Mouse (Mus musculus): ENCODE results near the gene Ppcs. TPM values are rescaled to one million over a fixed set of nuclear protein-coding genes. Genes with fewer than 3 reads are reported as not detected.

Gene Ppcs
- polyA plus RNA-seq, 1 experiment from 2014 or later: 17.7 TPM

Other genes with a start within 250 kb of the Ppcs start
- 5.0 and 5.4 TPM in 2 replicates for gene Zfp691, start 248.2 kb downstream of the Ppcs start, polyA plus RNA-seq (2015; fragmentation: Nextera tagmentation; extraction: Ambion mirVana)
- 0.27 and 0.61 TPM in 2 replicates for gene Ermap, start 232.4 kb downstream of the Ppcs start, polyA plus RNA-seq (2015; fragmentation: Nextera tagmentation; extraction: Ambion mirVana)
- gene Svbp, start 227.1 kb downstream of the Ppcs start, polyA plus RNA-seq (2015; fragmentation: Nextera tagmentation; extraction: Ambion mirVana): 256 and 267 TPM in 2 replicates
- 0.17 and 0.78 TPM in 2 replicates for gene Tmem269, start 204.2 kb downstream of the Ppcs start, polyA plus RNA-seq (2015; fragmentation: Nextera tagmentation; extraction: Ambion mirVana)
- gene AU022252, start 189.7 kb downstream of the Ppcs start, polyA plus RNA-seq (2015; fragmentation: Nextera tagmentation; extraction: Ambion mirVana): 31.5 and 32.8 TPM in 2 replicates
- gene P3h1, start 189.5 kb downstream of the Ppcs start, polyA plus RNA-seq (2015; fragmentation: Nextera tagmentation; extraction: Ambion mirVana): 8.3 and 9.2 TPM in 2 replicates
- 0.70 and 1.0 TPM in 2 replicates for gene Cldn19, start 167.0 kb downstream of the Ppcs start, polyA plus RNA-seq (2015; fragmentation: Nextera tagmentation; extraction: Ambion mirVana)
- 950 and 958 TPM in 2 replicates for gene Ybx1, start 127.8 kb downstream of the Ppcs start, polyA plus RNA-seq (2015; fragmentation: Nextera tagmentation; extraction: Ambion mirVana)
- gene Ppih, start 101.9 kb downstream of the Ppcs start, polyA plus RNA-seq (2015; fragmentation: Nextera tagmentation; extraction: Ambion mirVana): 65.3 and 76.6 TPM in 2 replicates
- gene Ccdc30, start 6.9 kb downstream of the Ppcs start, polyA plus RNA-seq (2015; fragmentation: Nextera tagmentation; extraction: Ambion mirVana): 10.6 and 13.0 TPM in 2 replicates
- 0.27 and 0.57 TPM in 2 replicates for gene Zmynd12, start 394 bp upstream of the Ppcs start, polyA plus RNA-seq (2015; fragmentation: Nextera tagmentation; extraction: Ambion mirVana)
- 19.1 and 20.3 TPM in 2 replicates for gene Rimkla, start 70.2 kb upstream of the Ppcs start, polyA plus RNA-seq (2015; fragmentation: Nextera tagmentation; extraction: Ambion mirVana)
- gene Foxj3, start 114.6 kb upstream of the Ppcs start, polyA plus RNA-seq (2015; fragmentation: Nextera tagmentation; extraction: Ambion mirVana): 30.8 and 34.5 TPM in 2 replicates
- gene Frg2f1, start 117.1 kb upstream of the Ppcs start, polyA plus RNA-seq (2015; fragmentation: Nextera tagmentation; extraction: Ambion mirVana): 5.4 and 7.0 TPM in 2 replicates
- gene Guca2a, start 215.3 kb upstream of the Ppcs start, polyA plus RNA-seq (2015; fragmentation: Nextera tagmentation; extraction: Ambion mirVana): not detected in 2 replicates
- gene Guca2b, start 236.5 kb upstream of the Ppcs start, polyA plus RNA-seq (2015; fragmentation: Nextera tagmentation; extraction: Ambion mirVana): not detected in 2 replicates